Mouse (Mus musculus): ENCODE data around the gene Vkorc1l1. TPM values are rescaled to one million over a fixed set of nuclear protein-coding genes. Genes with fewer than 3 reads are reported as not detected.

Gene Vkorc1l1
- polyA plus RNA-seq, 1 experiment from 2014 or later = 25.8 TPM

DNA sequence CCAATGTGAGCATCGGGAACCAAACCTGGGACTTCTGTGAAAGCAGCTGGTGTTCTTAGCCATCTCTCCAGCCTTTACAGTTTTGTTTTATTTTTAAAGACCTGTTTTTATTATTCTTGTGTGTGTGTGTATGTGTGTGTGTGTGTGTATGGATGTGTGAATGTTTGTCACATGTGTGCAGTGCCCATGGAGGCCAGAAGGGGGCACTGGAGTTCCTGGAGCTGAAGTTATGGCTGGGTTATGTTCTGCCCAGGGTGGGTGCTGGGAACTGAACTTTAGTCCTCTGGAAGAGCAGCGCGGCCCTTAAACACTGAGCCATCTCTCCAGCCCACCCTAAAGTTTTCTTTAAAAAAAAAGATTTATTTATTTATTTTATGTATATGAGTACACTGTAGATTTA is 73.3 kb downstream of the Vkorc1l1 start:
- H3K4me1 ChIP-seq = peaks cover 9% of the 10 kb centered on the region
- H3K36me3 ChIP-seq = peaks cover 58% of the 10 kb centered on the region
- DNase-seq (ENCODE audit: low spot score) = no peak
- no peaks in the 10 kb centered on the region for H3K27me3 ChIP-seq (ENCODE audit: insufficient read depth, poor library complexity, severe bottlenecking)
- 95% methylated on average over 3 of the region's 3 CpGs for WGBS
- no peak overlapping the region for H3K4me3 ChIP-seq
- H3K9me3 ChIP-seq = peaks cover 11% of the 10 kb centered on the region
- H3K27ac ChIP-seq = no peak overlapping the region

GRCm38 (mm10) chr5:130019461-130019860 is 77.7 kb downstream of the Vkorc1l1 start:
- H3K36me3 ChIP-seq = peaks cover 29% of the 10 kb centered on the region
- no peak overlapping the region; the same call in 1 of the 2 replicates for H3K27ac ChIP-seq
- H3K4me1 ChIP-seq = peaks cover 28% of the 10 kb centered on the region
- WGBS = 47% methylated on average over 8 of the region's 8 CpGs
- H3K9me3 ChIP-seq = no peaks in the 10 kb centered on the region
- DNase-seq (ENCODE audit: low spot score) = no peak
- no peaks in the 10 kb centered on the region for H3K27me3 ChIP-seq (ENCODE audit: insufficient read depth, poor library complexity, severe bottlenecking)
- no peak overlapping the region for H3K4me3 ChIP-seq

DNA sequence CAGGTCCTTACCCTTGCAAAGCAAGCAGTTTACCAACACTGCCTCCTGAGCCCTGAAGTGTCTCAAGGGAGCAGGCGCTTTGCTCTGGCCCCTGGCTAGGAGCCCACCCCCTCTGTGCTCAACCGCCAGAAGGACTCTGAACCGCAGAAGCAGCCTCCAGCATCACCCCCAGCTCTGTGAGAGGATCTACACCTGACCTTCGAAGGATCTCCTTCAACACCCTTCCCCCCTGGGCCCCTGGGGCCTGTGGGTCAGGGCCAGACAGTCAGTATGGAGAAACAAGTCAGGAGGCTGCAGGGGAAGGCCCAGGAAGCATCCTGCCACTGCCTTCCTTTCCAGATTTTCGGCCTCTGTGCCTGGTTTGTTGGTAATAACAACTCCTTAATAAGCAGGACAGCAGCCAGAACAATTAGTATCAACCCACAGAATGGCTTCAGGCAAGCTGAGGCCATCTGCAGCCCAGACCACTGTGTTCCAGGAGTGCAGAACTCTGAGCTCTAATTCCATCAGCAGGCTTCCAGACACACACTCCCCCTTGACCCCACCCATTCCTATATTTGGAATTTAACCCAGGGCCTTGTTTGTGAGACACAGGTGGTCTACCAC is 79.7 kb downstream of the Vkorc1l1 start:
- Histone ChIP-seq H3K36me3 (peaks cover 10% of the 10 kb centered on the region), H3K4me1 (peaks cover 29% of the 10 kb centered on the region), H3K9me3 (no peaks in the 10 kb centered on the region), H3K27ac (peak overlapping the region; percentile 47), H3K27me3 (ENCODE audit: insufficient read depth, poor library complexity, severe bottlenecking) (no peaks in the 10 kb centered on the region), H3K4me3 (no peak overlapping the region)
- DNase-seq (ENCODE audit: low spot score) = no peak
- WGBS = 56% methylated on average over 5 of the region's 5 CpGs

DNA sequence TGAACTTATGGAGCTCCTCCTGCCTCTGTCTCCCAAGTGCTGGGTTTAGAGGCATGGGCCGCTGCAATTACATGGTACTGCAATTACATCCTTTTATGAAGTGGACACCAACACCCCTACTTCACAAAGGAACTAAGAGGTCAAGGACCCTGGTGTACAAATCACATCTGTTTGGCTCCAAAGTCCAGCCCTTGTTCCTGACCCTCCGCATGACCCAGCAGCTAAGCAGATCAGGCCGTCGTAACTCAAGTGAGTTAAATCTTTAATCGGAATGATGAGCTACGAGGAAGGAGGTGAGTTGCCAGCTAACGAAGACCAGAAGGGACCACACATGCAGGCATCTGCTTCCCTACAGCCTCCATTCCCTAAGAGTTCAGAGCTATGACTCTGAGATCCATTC is 80.6 kb downstream of the Vkorc1l1 start:
- no peak for DNase-seq (ENCODE audit: low spot score)
- Histone ChIP-seq H3K4me3 (no peak overlapping the region), H3K4me1 (peaks cover 29% of the 10 kb centered on the region), H3K27ac (no peak overlapping the region), H3K9me3 (no peaks in the 10 kb centered on the region), H3K36me3 (peaks cover 10% of the 10 kb centered on the region), H3K27me3 (ENCODE audit: insufficient read depth, poor library complexity, severe bottlenecking) (no peaks in the 10 kb centered on the region)
- 80% methylated on average over 7 of the region's 7 CpGs for WGBS

DNA sequence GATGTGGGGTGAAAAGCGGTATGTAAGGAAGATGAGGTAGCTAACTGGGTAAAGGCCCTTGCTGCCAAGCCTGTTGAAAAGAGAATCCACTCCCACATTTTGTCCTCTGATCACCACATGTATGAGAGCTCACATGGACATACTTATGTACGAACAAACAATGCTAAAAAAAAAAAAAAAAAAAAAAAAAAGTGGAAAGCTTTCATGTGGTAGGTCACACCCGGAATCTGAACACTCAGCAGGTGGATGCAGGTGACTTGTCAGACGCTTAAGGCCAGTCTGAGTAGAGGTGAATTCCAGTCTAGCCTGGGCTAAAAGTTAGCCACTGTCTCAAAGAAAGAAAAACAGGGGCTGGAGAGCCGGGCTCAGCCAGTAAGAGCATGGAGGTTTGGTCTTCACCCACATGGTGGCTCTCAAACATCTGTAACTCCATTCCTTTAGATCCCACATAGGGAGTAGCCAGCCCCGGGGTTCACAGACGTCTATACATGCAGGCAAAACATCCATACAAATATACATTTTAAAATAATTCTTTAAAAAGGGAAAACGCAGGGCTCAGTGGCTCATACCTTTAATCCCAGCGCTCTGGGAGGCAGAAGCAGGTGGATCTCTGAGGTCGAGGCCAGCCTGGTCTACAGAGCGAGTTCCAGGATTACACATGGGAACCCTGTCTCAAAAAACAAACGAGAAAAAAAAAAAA is 81.4 kb downstream of the Vkorc1l1 start:
- Histone ChIP-seq H3K27ac (no peak overlapping the region), H3K27me3 (ENCODE audit: insufficient read depth, poor library complexity, severe bottlenecking) (no peaks in the 10 kb centered on the region), H3K4me1 (peaks cover 29% of the 10 kb centered on the region), H3K4me3 (peak overlapping the region; percentile 75), H3K9me3 (no peaks in the 10 kb centered on the region), H3K36me3 (peaks cover 2% of the 10 kb centered on the region; the same call in 1 of the 2 replicates)
- WGBS = 41% methylated on average over 12 of the region's 12 CpGs
- no peak for DNase-seq (ENCODE audit: low spot score)

DNA sequence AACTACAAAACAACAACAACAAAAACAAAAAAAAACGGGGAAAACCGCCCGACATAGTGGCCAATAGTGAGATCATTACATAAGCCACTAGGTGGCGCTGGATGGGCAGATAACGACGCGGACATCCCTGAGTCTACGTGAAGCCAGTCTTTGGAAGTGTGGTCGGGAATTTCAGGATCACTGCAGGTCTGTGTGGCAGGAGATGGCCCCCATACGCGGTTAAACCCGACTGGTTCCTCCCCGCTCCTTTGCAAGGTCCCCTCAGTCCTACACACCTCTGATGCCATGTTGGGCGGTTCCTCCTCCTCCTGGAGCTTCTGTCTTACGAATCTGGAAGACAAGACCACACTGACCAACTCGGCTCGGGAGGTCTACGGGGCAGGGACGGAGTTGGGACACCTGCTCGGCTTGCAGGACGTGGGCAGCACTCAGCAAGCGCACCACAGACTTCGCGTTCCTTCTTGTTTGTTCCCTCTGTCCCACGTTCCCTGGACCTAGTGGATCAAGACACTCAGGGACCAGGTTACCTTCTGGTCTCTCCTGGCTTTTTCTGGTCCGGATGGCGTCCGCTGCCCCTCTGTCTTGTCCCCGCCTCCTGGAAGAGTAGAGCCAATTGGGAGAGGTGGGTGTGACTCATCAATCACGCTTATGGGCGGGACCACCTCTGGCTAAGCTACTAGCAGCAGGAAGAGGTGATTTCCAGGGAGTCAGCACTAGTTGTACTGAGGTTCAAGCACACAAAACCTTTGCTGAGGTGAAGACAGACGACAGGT is 82.2 kb downstream of the Vkorc1l1 start:
- DNase-seq (ENCODE audit: low spot score) = peak; percentile 94
- H3K4me3 ChIP-seq = peak overlapping the region; percentile 75
- peak overlapping the region; percentile 82 for H3K27ac ChIP-seq
- no peaks in the 10 kb centered on the region for H3K36me3 ChIP-seq
- H3K27me3 ChIP-seq (ENCODE audit: insufficient read depth, poor library complexity, severe bottlenecking) = no peaks in the 10 kb centered on the region
- H3K9me3 ChIP-seq = no peaks in the 10 kb centered on the region
- under 1% methylated on average over 32 of the region's 32 CpGs for WGBS
- peaks cover 29% of the 10 kb centered on the region for H3K4me1 ChIP-seq

GRCm38 (mm10) chr5:130027134-130027533 is 85.4 kb downstream of the Vkorc1l1 start:
- H3K9me3 ChIP-seq = no peaks in the 10 kb centered on the region
- 65% methylated on average over 5 of the region's 5 CpGs for WGBS
- no peaks in the 10 kb centered on the region for H3K27me3 ChIP-seq (ENCODE audit: insufficient read depth, poor library complexity, severe bottlenecking)
- no peak overlapping the region for H3K4me3 ChIP-seq
- no peak for DNase-seq (ENCODE audit: low spot score)
- H3K36me3 ChIP-seq = no peaks in the 10 kb centered on the region
- peaks cover 14% of the 10 kb centered on the region for H3K4me1 ChIP-seq
- no peak overlapping the region for H3K27ac ChIP-seq

DNA sequence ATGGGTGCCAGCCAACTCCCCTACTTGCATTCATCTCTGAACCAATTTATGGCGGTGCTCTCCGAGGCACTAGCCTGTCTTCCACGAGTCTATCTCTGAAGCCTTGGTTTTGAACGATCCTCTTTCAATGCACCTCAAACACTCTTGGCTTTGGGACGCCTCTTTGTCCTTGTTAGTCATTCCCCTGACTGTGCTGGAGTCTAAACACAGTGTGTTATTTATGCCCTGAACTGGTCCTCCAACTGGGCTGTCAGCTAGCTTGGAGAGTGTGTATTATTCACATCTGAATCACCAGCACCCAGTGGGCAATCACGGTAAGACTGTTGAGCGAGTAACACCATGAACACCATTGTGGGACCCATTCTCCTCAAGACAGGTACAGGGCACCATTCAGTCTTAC is 85.9 kb downstream of the Vkorc1l1 start:
- no peaks in the 10 kb centered on the region for H3K27me3 ChIP-seq (ENCODE audit: insufficient read depth, poor library complexity, severe bottlenecking)
- peaks cover 14% of the 10 kb centered on the region for H3K4me1 ChIP-seq
- H3K36me3 ChIP-seq = no peaks in the 10 kb centered on the region
- WGBS = 86% methylated on average over 7 of the region's 7 CpGs
- no peak overlapping the region for H3K27ac ChIP-seq
- DNase-seq (ENCODE audit: low spot score) = no peak
- H3K9me3 ChIP-seq = no peaks in the 10 kb centered on the region
- H3K4me3 ChIP-seq = no peak overlapping the region

DNA sequence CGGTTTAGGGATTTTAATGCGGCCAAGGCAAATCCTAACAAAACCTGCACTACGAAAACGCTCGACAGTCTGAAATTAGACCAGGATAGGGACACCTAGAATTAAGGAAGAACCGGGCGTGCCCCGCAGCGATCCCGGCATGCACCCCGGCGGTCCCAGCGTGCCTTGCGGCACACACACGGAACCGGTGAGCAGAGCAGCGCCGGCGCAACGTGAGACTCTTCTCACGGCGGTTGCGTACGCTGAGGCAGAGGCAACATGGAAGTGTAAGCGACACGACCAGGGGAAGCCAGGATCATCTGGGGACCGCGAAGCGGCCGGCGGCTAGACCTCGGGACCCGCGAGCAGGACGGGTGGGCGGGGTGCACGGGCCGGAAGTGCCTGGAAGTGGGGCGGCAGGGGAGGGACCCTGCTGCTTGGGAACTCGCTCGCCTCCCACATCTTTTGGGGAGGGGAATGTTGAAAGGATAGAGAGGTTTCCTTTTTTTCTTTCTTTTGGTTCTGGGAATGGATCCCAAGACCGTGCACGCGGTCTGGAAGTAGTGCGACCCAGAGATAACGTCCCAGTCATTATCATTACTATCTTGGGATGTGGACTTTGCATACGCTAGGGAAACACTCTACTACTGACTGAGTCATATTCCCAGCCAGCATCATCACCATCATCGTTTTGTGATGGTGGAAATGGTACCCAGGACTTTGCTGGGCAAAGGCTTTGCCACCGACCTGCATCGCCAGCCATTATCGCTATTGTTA is 87.5 kb downstream of the Vkorc1l1 start, which contains the start of the genes Asl and Crcp:
Asl (minus strand) TSS at position 106 of the 756 bp plus-strand sequence.
Crcp (plus strand) TSS at position 149 of the 756 bp plus-strand sequence.
- H3K9me3 ChIP-seq = no peaks in the 10 kb centered on the region
- peak; percentile 91 for DNase-seq (ENCODE audit: low spot score)
- H3K36me3 ChIP-seq = no peaks in the 10 kb centered on the region
- WGBS = 1% methylated on average over 51 of the region's 51 CpGs
- H3K4me1 ChIP-seq = peaks cover 8% of the 10 kb centered on the region; the same call in 1 of the 2 replicates
- peak within 1 kb of the TSS; percentile 88 for H3K4me3 ChIP-seq
- peak within 1 kb of the TSS; percentile 96 for H3K27ac ChIP-seq
- H3K27me3 ChIP-seq (ENCODE audit: insufficient read depth, poor library complexity, severe bottlenecking) = no peaks in the 10 kb centered on the region

GRCm38 (mm10) chr5:130031410-130032390 is 89.9 kb downstream of the Vkorc1l1 start:
- no peaks in the 10 kb centered on the region for H3K27me3 ChIP-seq (ENCODE audit: insufficient read depth, poor library complexity, severe bottlenecking)
- no peaks in the 10 kb centered on the region for H3K9me3 ChIP-seq
- H3K36me3 ChIP-seq = peaks cover 11% of the 10 kb centered on the region
- H3K4me1 ChIP-seq = peaks cover 6% of the 10 kb centered on the region; the same call in 1 of the 2 replicates
- 91% methylated on average over 19 of the region's 19 CpGs for WGBS
- no peak overlapping the region for H3K27ac ChIP-seq
- no peak overlapping the region for H3K4me3 ChIP-seq
- DNase-seq (ENCODE audit: low spot score) = no peak

- WGBS = 56% methylated on average over 2 of the region's 2 CpGs
- H3K27ac ChIP-seq = no peak overlapping the region
- H3K27me3 ChIP-seq (ENCODE audit: insufficient read depth, poor library complexity, severe bottlenecking) = no peaks in the 10 kb centered on the region
- H3K4me3 ChIP-seq = no peak overlapping the region
- H3K9me3 ChIP-seq = no peaks in the 10 kb centered on the region
- peaks cover 6% of the 10 kb centered on the region; the same call in 1 of the 2 replicates for H3K4me1 ChIP-seq
- no peak for DNase-seq (ENCODE audit: low spot score)
- H3K36me3 ChIP-seq = peaks cover 18% of the 10 kb centered on the region
These were observed 92.1 kb downstream of the Vkorc1l1 start for GRCm38 (mm10) chr5:130033869-130034268.

Measured in heart, embryonic 10.5 days (tissue).